Mouse (Mus musculus): ENCODE measurements at regions not wholly inside any gene's neighbourhood (a gene's known extent, or its start where the extent isn't known, plus 50 kb on each side); places are given as distances from the start of the nearest gene placed in this dataset.

- Histone ChIP-seq H3K27ac (replicated peaks) (no peak overlapping the region), H3K36me3 (no peaks in the 10 kb centered on the region), H3K9ac (replicated peaks) (no peak overlapping the region), H3K9me3 (no peaks in the 10 kb centered on the region), H3K27me3 (no peaks in the 10 kb centered on the region), H3K4me1 (no peaks in the 10 kb centered on the region), H3K4me3 (no peak overlapping the region), H3K4me2 (replicated peaks) (no peak overlapping the region)
- 73% methylated on average over 5 of the region's 5 CpGs for WGBS
- ATAC-seq (replicated peaks), result no peak
Measured at GRCm38 (mm10) chrX:99624515-99625179, 153.6 kb upstream of the Pja1 start.

- Histone ChIP-seq H3K4me2 (replicated peaks) (no peak overlapping the region), H3K27ac (replicated peaks) (no peak overlapping the region)
Measured at GRCm38 (mm10) chrX:99612130-99612759, 141.2 kb upstream of the Pja1 start.

GRCm38 (mm10) chrX:99610096-99610495 is 139.0 kb upstream of the Pja1 start:
- no peak overlapping the region for H3K4me3 ChIP-seq
- H3K36me3 ChIP-seq, result no peaks in the 10 kb centered on the region
- H3K9me3 ChIP-seq, result no peaks in the 10 kb centered on the region
- H3K4me2 ChIP-seq (replicated peaks), result no peak overlapping the region
- no peak overlapping the region for H3K27ac ChIP-seq (replicated peaks)
- H3K9ac ChIP-seq (replicated peaks), result no peak overlapping the region
- no peaks in the 10 kb centered on the region for H3K4me1 ChIP-seq
- no peaks in the 10 kb centered on the region for H3K27me3 ChIP-seq
- WGBS, result 54% methylated on average over 5 of the region's 5 CpGs
- no peak for ATAC-seq (replicated peaks)

More at GRCm38 (mm10) chrX:99612130-99612759, 141.2 kb upstream of the Pja1 start:
- ATAC-seq (replicated peaks), result no peak
- Histone ChIP-seq H3K9me3 (no peaks in the 10 kb centered on the region), H3K4me1 (no peaks in the 10 kb centered on the region), H3K4me3 (no peak overlapping the region), H3K27me3 (no peaks in the 10 kb centered on the region), H3K9ac (replicated peaks) (no peak overlapping the region), H3K36me3 (no peaks in the 10 kb centered on the region)
- WGBS, result 64% methylated on average over 9 of the region's 9 CpGs

- Histone ChIP-seq H3K4me1 (no peaks in the 10 kb centered on the region), H3K9me3 (no peaks in the 10 kb centered on the region), H3K27me3 (no peaks in the 10 kb centered on the region), H3K4me3 (no peak overlapping the region), H3K36me3 (no peaks in the 10 kb centered on the region), H3K27ac (replicated peaks) (no peak overlapping the region), H3K9ac (replicated peaks) (no peak overlapping the region), H3K4me2 (replicated peaks) (no peak overlapping the region)
- ATAC-seq (replicated peaks), result no peak
- WGBS, result 70% methylated on average over 2 of the region's 2 CpGs
Measured at GRCm38 (mm10) chrX:99609591-99609990, 138.5 kb upstream of the Pja1 start.

GRCm38 (mm10) chrX:99608284-99608692 is 137.2 kb upstream of the Pja1 start:
- no peaks in the 10 kb centered on the region for H3K36me3 ChIP-seq
- 0 out of 2 replicates have a peak, but pooled peaks have one; percentile 11 for ATAC-seq (replicated peaks)
- no peaks in the 10 kb centered on the region for H3K4me1 ChIP-seq
- H3K4me2 ChIP-seq (replicated peaks), result no peak overlapping the region
- no peak overlapping the region for H3K4me3 ChIP-seq
- no peaks in the 10 kb centered on the region for H3K9me3 ChIP-seq
- no peak overlapping the region for H3K9ac ChIP-seq (replicated peaks)
- 29% methylated on average over 2 of the region's 2 CpGs for WGBS
- no peak overlapping the region for H3K27ac ChIP-seq (replicated peaks)
- no peaks in the 10 kb centered on the region for H3K27me3 ChIP-seq

- Histone ChIP-seq H3K36me3 (no peaks in the 10 kb centered on the region), H3K27me3 (no peaks in the 10 kb centered on the region)
- ATAC-seq (replicated peaks), result no peak
Measured at GRCm38 (mm10) chrX:99605084-99605824, 134.2 kb upstream of the Pja1 start.

GRCm38 (mm10) chrX:99603714-99604113 is 132.6 kb upstream of the Pja1 start:
- Histone ChIP-seq H3K4me2 (replicated peaks) (no peak overlapping the region), H3K36me3 (no peaks in the 10 kb centered on the region), H3K9ac (replicated peaks) (no peak overlapping the region), H3K4me3 (no peak overlapping the region), H3K9me3 (no peaks in the 10 kb centered on the region), H3K27me3 (no peaks in the 10 kb centered on the region), H3K4me1 (no peaks in the 10 kb centered on the region), H3K27ac (replicated peaks) (no peak overlapping the region)
- no peak for ATAC-seq (replicated peaks)
- 80% methylated on average over 6 of the region's 6 CpGs for WGBS

More at GRCm38 (mm10) chrX:99605084-99605824, 134.2 kb upstream of the Pja1 start:
- H3K4me1 ChIP-seq, result no peaks in the 10 kb centered on the region
- 70% methylated on average over 10 of the region's 10 CpGs for WGBS
- H3K27ac ChIP-seq (replicated peaks), result no peak overlapping the region
- H3K9me3 ChIP-seq, result no peaks in the 10 kb centered on the region
- no peak overlapping the region for H3K4me3 ChIP-seq
- H3K4me2 ChIP-seq (replicated peaks), result no peak overlapping the region
- H3K9ac ChIP-seq (replicated peaks), result no peak overlapping the region

- no peak overlapping the region for H3K4me2 ChIP-seq (replicated peaks)
- no peak overlapping the region for H3K9ac ChIP-seq (replicated peaks)
- no peaks in the 10 kb centered on the region for H3K36me3 ChIP-seq
- H3K27ac ChIP-seq (replicated peaks), result no peak overlapping the region
- no peaks in the 10 kb centered on the region for H3K9me3 ChIP-seq
- H3K4me3 ChIP-seq, result no peak overlapping the region
- no peaks in the 10 kb centered on the region for H3K27me3 ChIP-seq
- no peak for ATAC-seq (replicated peaks)
- 87% methylated on average over 12 of the region's 12 CpGs for WGBS
- H3K4me1 ChIP-seq, result no peaks in the 10 kb centered on the region
Measured at GRCm38 (mm10) chrX:99602268-99602885, 131.3 kb upstream of the Pja1 start.

- H3K9ac ChIP-seq (replicated peaks), result no peak overlapping the region
- H3K9me3 ChIP-seq, result no peaks in the 10 kb centered on the region
- ATAC-seq (replicated peaks), result no peak
- H3K27me3 ChIP-seq, result peaks cover 2% of the 10 kb centered on the region; the same call in 1 of the 2 replicates
- 73% methylated on average over 6 of the region's 6 CpGs for WGBS
- H3K4me2 ChIP-seq (replicated peaks), result no peak overlapping the region
- no peak overlapping the region for H3K27ac ChIP-seq (replicated peaks)
- 0 out of 2 replicates have a peak, but pooled peaks cover 10% of the 10 kb centered on the region for H3K4me1 ChIP-seq
- H3K4me3 ChIP-seq, result no peak overlapping the region
- no peaks in the 10 kb centered on the region for H3K36me3 ChIP-seq
Measured at GRCm38 (mm10) chrX:99595493-99595892, 124.4 kb upstream of the Pja1 start.

- 28% methylated on average over 21 of the region's 28 CpGs for WGBS
Measured at GRCm38 (mm10) chrX:99593872-99594487, 122.9 kb upstream of the Pja1 start.

GRCm38 (mm10) chrX:99592980-99593379 is 121.9 kb upstream of the Pja1 start:
- H3K4me3 ChIP-seq, result no peak overlapping the region
- H3K27me3 ChIP-seq, result peaks cover 2% of the 10 kb centered on the region; the same call in 1 of the 2 replicates
- WGBS, result 34% methylated on average over 11 of the region's 11 CpGs

More at GRCm38 (mm10) chrX:99593872-99594487, 122.9 kb upstream of the Pja1 start:
- no peak overlapping the region for H3K9ac ChIP-seq (replicated peaks)
- H3K36me3 ChIP-seq, result no peaks in the 10 kb centered on the region
- H3K4me3 ChIP-seq, result no peak overlapping the region
- no peak overlapping the region for H3K4me2 ChIP-seq (replicated peaks)
- ATAC-seq (replicated peaks), result no peak; the same call in 1 of the 2 replicates
- H3K4me1 ChIP-seq, result 0 out of 2 replicates have a peak, but pooled peaks cover 10% of the 10 kb centered on the region
- H3K27ac ChIP-seq (replicated peaks), result no peak overlapping the region
- no peaks in the 10 kb centered on the region for H3K9me3 ChIP-seq
- peaks cover 2% of the 10 kb centered on the region; the same call in 1 of the 2 replicates for H3K27me3 ChIP-seq

More at GRCm38 (mm10) chrX:99592980-99593379, 121.9 kb upstream of the Pja1 start:
- peak; percentile 29 for ATAC-seq (replicated peaks)
- no peaks in the 10 kb centered on the region for H3K9me3 ChIP-seq
- H3K27ac ChIP-seq (replicated peaks), result no peak overlapping the region
- H3K36me3 ChIP-seq, result no peaks in the 10 kb centered on the region
- 0 out of 2 replicates have a peak, but pooled peaks cover 10% of the 10 kb centered on the region for H3K4me1 ChIP-seq
- no peak overlapping the region for H3K4me2 ChIP-seq (replicated peaks)
- no peak overlapping the region for H3K9ac ChIP-seq (replicated peaks)
